Mouse (Mus musculus): ENCODE data around the gene Ube4a.

Ube4a gene

GRCm38 (mm10) chr9:44965126-44965832 is at the start of gene Ube4a:
Gene Ube4a (minus strand): TSS chr9:44965600.
- peak; percentile 98 for DNase-seq (ENCODE audit: low spot score in 2 of 2)

GRCm38 (mm10) chr9:45014879-45015278 is 49.5 kb upstream of the Ube4a start:
- no peak for DNase-seq (ENCODE audit: low spot score in 2 of 2)

GRCm38 (mm10) chr9:45011291-45011690 is 45.9 kb upstream of the Ube4a start:
- DNase-seq (ENCODE audit: low spot score in 2 of 2) = no peak

- no peak for DNase-seq (ENCODE audit: low spot score in 2 of 2)
Measured at GRCm38 (mm10) chr9:45010461-45010860, 45.1 kb upstream of the Ube4a start.

- no peak for DNase-seq (ENCODE audit: low spot score in 2 of 2)
Measured at GRCm38 (mm10) chr9:45009180-45010078, 44.0 kb upstream of the Ube4a start, which contains the start of gene Cd3e. Gene Cd3e (minus strand): TSS chr9:45009627.

- no peak for DNase-seq (ENCODE audit: low spot score in 2 of 2)
Measured at GRCm38 (mm10) chr9:45008342-45008741, 42.9 kb upstream of the Ube4a start.

- DNase-seq (ENCODE audit: low spot score in 2 of 2) = no peak
Measured at GRCm38 (mm10) chr9:45007404-45007803, 42.0 kb upstream of the Ube4a start.

- no peak for DNase-seq (ENCODE audit: low spot score in 2 of 2)
Measured at GRCm38 (mm10) chr9:45000249-45000648, 34.8 kb upstream of the Ube4a start.

- DNase-seq (ENCODE audit: low spot score in 2 of 2) = no peak
Measured at GRCm38 (mm10) chr9:44999776-45000175, 34.4 kb upstream of the Ube4a start.

GRCm38 (mm10) chr9:44999171-44999570 is 33.8 kb upstream of the Ube4a start:
- no peak for DNase-seq (ENCODE audit: low spot score in 2 of 2)

- DNase-seq (ENCODE audit: low spot score in 2 of 2) = no peak
Measured at GRCm38 (mm10) chr9:44998138-44998537, 32.7 kb upstream of the Ube4a start.

GRCm38 (mm10) chr9:44996590-44996989 is 31.2 kb upstream of the Ube4a start:
- no peak for DNase-seq (ENCODE audit: low spot score in 2 of 2)

GRCm38 (mm10) chr9:44994962-44995361 is 29.6 kb upstream of the Ube4a start:
- no peak for DNase-seq (ENCODE audit: low spot score in 2 of 2)

- DNase-seq (ENCODE audit: low spot score in 2 of 2) = no peak
Measured at GRCm38 (mm10) chr9:44993268-44993667, 27.9 kb upstream of the Ube4a start.

GRCm38 (mm10) chr9:44992271-44992670 is 26.9 kb upstream of the Ube4a start:
- no peak for DNase-seq (ENCODE audit: low spot score in 2 of 2)

- DNase-seq (ENCODE audit: low spot score in 2 of 2) = no peak
Measured at GRCm38 (mm10) chr9:44991821-44992220, 26.4 kb upstream of the Ube4a start.

- DNase-seq (ENCODE audit: low spot score in 2 of 2) = no peak
Measured at GRCm38 (mm10) chr9:44986976-44987375, 21.6 kb upstream of the Ube4a start.

- no peak for DNase-seq (ENCODE audit: low spot score in 2 of 2)
Measured at GRCm38 (mm10) chr9:44986242-44986781, 20.9 kb upstream of the Ube4a start.

- DNase-seq (ENCODE audit: low spot score in 2 of 2) = no peak
Measured at GRCm38 (mm10) chr9:44985721-44986161, 20.3 kb upstream of the Ube4a start.

GRCm38 (mm10) chr9:44983001-44983400 is 17.6 kb upstream of the Ube4a start:
- no peak for DNase-seq (ENCODE audit: low spot score in 2 of 2)

- DNase-seq (ENCODE audit: low spot score in 2 of 2) = no peak
Measured at GRCm38 (mm10) chr9:44982531-44982930, 17.1 kb upstream of the Ube4a start.

GRCm38 (mm10) chr9:44982081-44982480 is 16.7 kb upstream of the Ube4a start:
- no peak for DNase-seq (ENCODE audit: low spot score in 2 of 2)
